ENCODE assay signal across 11 mouse cellular contexts in the genomic region with DNA sequence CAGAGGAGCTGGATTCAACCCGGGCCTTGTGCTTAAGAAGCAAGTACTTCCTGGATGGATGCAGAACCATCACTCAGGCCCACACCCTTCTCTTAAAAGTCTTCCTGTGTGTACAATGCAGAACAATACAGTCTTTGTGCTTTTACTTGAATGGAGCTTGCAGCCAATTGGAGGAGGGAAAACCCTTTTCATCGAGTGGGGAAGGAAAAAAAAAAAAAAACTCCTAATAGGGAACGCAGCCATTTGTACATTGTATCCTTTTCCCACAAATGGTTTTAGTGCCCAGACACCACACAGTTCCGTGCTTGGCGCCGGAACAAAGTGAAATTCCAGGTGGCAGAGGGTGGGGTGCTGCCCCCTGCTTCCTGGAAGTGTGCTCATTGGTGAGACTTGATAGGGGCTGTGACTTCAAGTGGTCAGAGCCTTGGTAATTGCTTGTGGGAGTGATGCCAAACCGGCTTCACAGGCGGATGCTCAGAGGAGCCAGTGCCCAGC.
DNase-seq lines count a peak whose midpoint lies in the region; ATAC-seq and TF ChIP-seq lines count a peak whose summit lies in the region.
"Had no signal": no experiment of that assay in that cellular context is flagged by ENCODE, and none has a peak within 500 bp of the region (broad histone marks: within the 10 kb centered on the region; RNA-seq: fewer than 3 reads in every experiment).

No protein-coding gene starts in this region.

- H3K9ac ChIP-seq in hindbrain, embryonic 16.5 days (ENCODE audit: low read depth, low read length): no peak overlapping the region
- H3K9ac ChIP-seq in lung, postnatal 0 days (replicated peaks; ENCODE audit: low read depth): no peak overlapping the region
- no peak overlapping the region for H3K9ac ChIP-seq in forebrain, postnatal 0 days
- H3K9ac ChIP-seq: intestine, embryonic 15.5 days; liver, postnatal 0 days had no signal

- no peak for TF ChIP-seq CTCF in lung, postnatal 0 days (IDR thresholded peaks at IDR 0.05)
- TF ChIP-seq CTCF in forebrain, postnatal 0 days (IDR thresholded peaks at IDR 0.05; ENCODE audit: low read depth): no peak
- TF ChIP-seq CTCF in gastrocnemius, adult 2 months (IDR thresholded peaks at IDR 0.05): no peak

- H3K4me3 ChIP-seq in hindbrain, embryonic 10.5 days: no peak overlapping the region
- no peak overlapping the region for H3K4me3 ChIP-seq in hindbrain, embryonic 16.5 days (ENCODE audit: low read length)
- H3K4me3 ChIP-seq in lung, postnatal 0 days (ENCODE audit: low read depth, low read length): no peak overlapping the region
- H3K4me3 ChIP-seq in forebrain, postnatal 0 days (ENCODE audit: low read depth, low read length): no peak overlapping the region
- H3K4me3 ChIP-seq in gastrocnemius, adult 2 months: no peak overlapping the region
- H3K4me3 ChIP-seq: intestine, embryonic 15.5 days had no signal

- no peak for ATAC-seq in hindbrain, embryonic 16.5 days
- ATAC-seq in lung, postnatal 0 days: peak; percentile 25; the same call in 1 of the 2 replicates
- peak; percentile 88 for ATAC-seq in forebrain, postnatal 0 days
- ATAC-seq: intestine, embryonic 15.5 days; liver, postnatal 0 days had no signal

- H3K36me3 ChIP-seq in hindbrain, embryonic 10.5 days: no peaks in the 10 kb centered on the region
- H3K36me3 ChIP-seq in hindbrain, embryonic 16.5 days (ENCODE audit: control insufficient read depth, insufficient read depth, low read length): no peaks in the 10 kb centered on the region
- no peaks in the 10 kb centered on the region for H3K36me3 ChIP-seq in lung, postnatal 0 days (ENCODE audit: insufficient read depth, low read length)
- no peaks in the 10 kb centered on the region for H3K36me3 ChIP-seq in forebrain, postnatal 0 days (ENCODE audit: insufficient read depth)
- H3K36me3 ChIP-seq: intestine, embryonic 15.5 days had no signal

- peaks cover 22% of the 10 kb centered on the region for H3K4me1 ChIP-seq in hindbrain, embryonic 10.5 days (replicated peaks)
- peaks cover 9% of the 10 kb centered on the region for H3K4me1 ChIP-seq in hindbrain, embryonic 16.5 days (ENCODE audit: control insufficient read depth, insufficient read depth, low read depth, low read length)
- no peaks in the 10 kb centered on the region for H3K4me1 ChIP-seq in lung, postnatal 0 days (ENCODE audit: insufficient read depth, low read depth, low read length)
- no peaks in the 10 kb centered on the region for H3K4me1 ChIP-seq in forebrain, postnatal 0 days (ENCODE audit: insufficient read depth)
- H3K4me1 ChIP-seq: intestine, embryonic 15.5 days had no signal

- peak; percentile 8 for DNase-seq in hindbrain, embryonic 10.5 days (ENCODE audit: low spot score)
- DNase-seq in lung, postnatal 0 days (ENCODE audit: low spot score): peak; percentile 20
- no peak for DNase-seq in lung, postnatal 14 days
- peak; percentile 7 for DNase-seq in NIH3T3 (ENCODE audit: low read depth)
- DNase-seq in forebrain, postnatal 0 days: peak; percentile 51
- no peak for DNase-seq in gastrocnemius, postnatal 4 days (ENCODE audit: low spot score in 2 of 2)
- no peak for DNase-seq in gastrocnemius, adult 2 months
- DNase-seq: liver, postnatal 0 days; right cerebral cortex, postnatal 14 days had no signal

- H3K4me2 ChIP-seq in hindbrain, embryonic 16.5 days (ENCODE audit: low read length): no peak overlapping the region
- no peak overlapping the region for H3K4me2 ChIP-seq in lung, postnatal 0 days (replicated peaks; ENCODE audit: low read depth, low read length)
- no peak overlapping the region for H3K4me2 ChIP-seq in forebrain, postnatal 0 days (ENCODE audit: low read depth)
- H3K4me2 ChIP-seq: intestine, embryonic 15.5 days had no signal

- WGBS in hindbrain, embryonic 10.5 days: 39% methylated on average over 8 of the region's 8 CpGs
- 18% methylated on average over 8 of the region's 8 CpGs for WGBS in hindbrain, embryonic 16.5 days
- WGBS in lung, postnatal 0 days: 27% methylated on average over 8 of the region's 8 CpGs
- WGBS in forebrain, postnatal 0 days: 7% methylated on average over 8 of the region's 8 CpGs

- H3K27ac ChIP-seq in hindbrain, embryonic 10.5 days: peak overlapping the region; percentile 66
- no peak overlapping the region for H3K27ac ChIP-seq in hindbrain, embryonic 16.5 days (ENCODE audit: low read depth, low read length)
- H3K27ac ChIP-seq in lung, postnatal 0 days (ENCODE audit: low read length): no peak overlapping the region
- peak overlapping the region; percentile 52; the same call in 1 of the 2 replicates for H3K27ac ChIP-seq in forebrain, postnatal 0 days (ENCODE audit: low read depth, low read length)
- H3K27ac ChIP-seq in gastrocnemius, adult 2 months: no peak overlapping the region
- H3K27ac ChIP-seq: intestine, embryonic 15.5 days had no signal

- intact Hi-C loops in gastrocnemius, adult 2 months (cut with DNase I): no loop called here

- no peak for TF ChIP-seq EP300 in lung, postnatal 0 days (IDR thresholded peaks at IDR 0.05)

- peaks cover 5% of the 10 kb centered on the region; the same call in 1 of the 2 replicates for H3K9me3 ChIP-seq in hindbrain, embryonic 10.5 days
- H3K9me3 ChIP-seq in hindbrain, embryonic 16.5 days (ENCODE audit: control insufficient read depth, low read length): no peaks in the 10 kb centered on the region; the same call in 1 of the 2 replicates
- no peaks in the 10 kb centered on the region for H3K9me3 ChIP-seq in lung, postnatal 0 days (ENCODE audit: low read length)
- H3K9me3 ChIP-seq in forebrain, postnatal 0 days (ENCODE audit: low read length): no peaks in the 10 kb centered on the region
- H3K9me3 ChIP-seq: intestine, embryonic 15.5 days had no signal

- no peaks in the 10 kb centered on the region for H3K27me3 ChIP-seq in hindbrain, embryonic 10.5 days (ENCODE audit: insufficient read depth, poor library complexity, severe bottlenecking)
- H3K27me3 ChIP-seq in hindbrain, embryonic 16.5 days (replicated peaks; ENCODE audit: control insufficient read depth, insufficient read depth, low read length): no peaks in the 10 kb centered on the region
- H3K27me3 ChIP-seq in lung, postnatal 0 days (replicated peaks; ENCODE audit: insufficient read depth, low read length): no peaks in the 10 kb centered on the region
- no peaks in the 10 kb centered on the region for H3K27me3 ChIP-seq in forebrain, postnatal 0 days (ENCODE audit: insufficient read depth, low read length)
- H3K27me3 ChIP-seq: intestine, embryonic 15.5 days had no signal

Comparison
In these comparisons a context has a peak if more than half of its experiments do, and no peak if none do; other contexts are left out.
1. DNase-seq: peak in hindbrain, embryonic 10.5 days (single experiment), lung, postnatal 0 days (single experiment), NIH3T3 (single experiment) and forebrain, postnatal 0 days (single experiment); none in lung, postnatal 14 days (single experiment), gastrocnemius, postnatal 4 days (0 of 2) and gastrocnemius, adult 2 months (single experiment).
2. H3K27ac ChIP-seq: peak in hindbrain, embryonic 10.5 days (single experiment) and forebrain, postnatal 0 days (single experiment); none in hindbrain, embryonic 16.5 days (single experiment), lung, postnatal 0 days (single experiment) and gastrocnemius, adult 2 months (single experiment).